Mouse (Mus musculus) intestine, postnatal 0 days (tissue): ENCODE data around the gene Otogl. TPM values are rescaled to one million over a fixed set of nuclear protein-coding genes. Genes with fewer than 3 reads are reported as not detected.

ENCODE experiments used
- ATAC-seq: fragments of 200-750 bp; cut with Nextera tagmentation; 2 replicates; pipeline ENCODE4 v1.8.0; 2017; ENCODE audit warnings: mild to moderate bottlenecking, moderate TSS enrichment, moderate library complexity
- H3K27ac ChIP-seq: fragments of 300-500 bp; sonication (generic); 2 replicates; pipeline ENCODE4 v1.5.1; 2014; ENCODE audit warnings: mild to moderate bottlenecking, low read depth, low read length, moderate library complexity
- H3K27me3 ChIP-seq: fragments of 300-500 bp; sonication (generic); replicated peaks from 2 replicates; pipeline ENCODE4 v1.6.1; 2014; ENCODE audit warnings: low read length, mixed read lengths; ENCODE audit not compliant: control insufficient read depth, insufficient read depth
- H3K36me3 ChIP-seq: fragments of 300-500 bp; sonication (generic); 2 replicates; pipeline ENCODE4 v1.6.1; 2014; ENCODE audit warnings: mild to moderate bottlenecking, moderate library complexity; ENCODE audit not compliant: control insufficient read depth, insufficient read depth
- H3K4me1 ChIP-seq: fragments of 300-500 bp; sonication (generic); replicated peaks from 2 replicates; pipeline ENCODE4 v1.6.1; 2014; ENCODE audit warnings: antibody characterized with exemption, low read length, mixed read lengths; ENCODE audit not compliant: control insufficient read depth, insufficient read depth
- H3K4me2 ChIP-seq: fragments of 300-500 bp; sonication (generic); replicated peaks from 2 replicates; pipeline ENCODE4 v1.6.1; 2014; ENCODE audit warnings: low read depth, mild to moderate bottlenecking, moderate library complexity
- H3K4me3 ChIP-seq: fragments of 300-500 bp; sonication (generic); 2 replicates; pipeline ENCODE4 v1.5.1; 2014; ENCODE audit warnings: low read depth, low read length
- H3K9ac ChIP-seq: fragments of 300-500 bp; sonication (generic); 2 replicates; pipeline ENCODE4 v1.6.1; 2014; ENCODE audit warnings: mild to moderate bottlenecking, low read depth, low read length
- H3K9me3 ChIP-seq: fragments of 300-500 bp; sonication (generic); 2 replicates; pipeline ENCODE4 v1.6.1; 2016; ENCODE audit warnings: mixed run types; ENCODE audit not compliant: control insufficient read depth
- CTCF ChIP-seq: sonication (generic); IDR thresholded peaks from 2 replicates; pipeline ENCODE4 v1.5.1; 2016; ENCODE audit warnings: low read depth, mild to moderate bottlenecking, control low read depth, antibody characterized with exemption, moderate library complexity
- WGBS: fragments of 180-500 bp; shearing (Covaris S2); extraction: QIAGEN DNeasy Blood & Tissue Kit; methylation state at CpG from one replicate; pipeline ENCODE4 v1.1.7; 2014; 5-methylcytosine and 5-hydroxymethylcytosine counted together
- polyA plus RNA-seq: library from polyadenylated mRNA; unstranded; fragments of >200 nt; fragmentation: Nextera tagmentation; extraction: Ambion mirVana; gene quantifications from 2 replicates; pipeline ENCODE4 v1.2.1, GENCODE M21; 2015

Gene Otogl
- polyA plus RNA-seq, 1 experiment from 2014 or later = not detected

DNA sequence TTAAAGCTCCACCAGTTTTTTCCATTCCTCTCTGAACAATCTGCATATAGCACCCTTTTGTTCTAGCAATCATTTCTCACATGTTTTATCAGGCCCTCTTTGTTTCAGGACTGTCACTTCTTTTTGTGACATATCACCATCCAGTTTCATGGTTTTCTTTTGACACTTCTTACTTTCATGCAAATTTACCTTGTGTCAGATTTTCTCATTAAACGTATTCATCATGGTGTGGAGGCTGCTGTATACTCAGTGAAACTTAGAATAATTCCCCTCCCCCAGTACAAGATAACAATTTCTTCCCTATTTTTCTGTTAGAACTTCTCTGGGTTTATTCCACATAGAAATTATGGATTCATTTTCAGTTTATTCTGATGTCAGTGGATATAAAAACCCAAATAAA lies 152.3 kb downstream of the Otogl start:
- H3K9ac ChIP-seq = no peak overlapping the region
- no peak overlapping the region for H3K27ac ChIP-seq
- ATAC-seq = no peak
- no peak overlapping the region for H3K4me3 ChIP-seq
- TF ChIP-seq CTCF = no peak
- no peaks in the 10 kb centered on the region for H3K36me3 ChIP-seq
- no peaks in the 10 kb centered on the region for H3K9me3 ChIP-seq
- no peaks in the 10 kb centered on the region for H3K4me1 ChIP-seq
- no peaks in the 10 kb centered on the region for H3K27me3 ChIP-seq
- H3K4me2 ChIP-seq = no peak overlapping the region
- 85% methylated on average over 1 of the region's 1 CpGs for WGBS

DNA sequence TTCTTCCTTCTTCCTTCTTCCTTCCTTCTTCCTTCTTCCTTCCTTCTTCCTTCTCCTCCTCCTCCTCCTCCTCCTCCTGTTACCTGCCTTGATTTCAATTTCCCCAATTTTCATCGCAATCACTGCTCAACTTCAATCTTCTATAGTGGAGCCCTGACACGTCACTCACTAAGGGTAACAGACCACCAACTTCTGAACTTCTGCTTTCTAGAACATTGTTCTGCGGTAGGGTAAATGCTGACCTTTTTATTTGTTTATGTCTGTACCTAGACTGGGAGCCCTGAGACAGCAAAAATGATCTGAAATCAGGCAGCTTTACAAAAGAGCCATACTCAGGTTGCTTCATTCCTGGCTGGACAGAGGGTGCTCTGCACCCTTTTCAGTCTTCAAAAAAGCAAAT lies 158.5 kb downstream of the Otogl start:
- Histone ChIP-seq H3K27me3 (no peaks in the 10 kb centered on the region), H3K4me2 (no peak overlapping the region), H3K4me1 (no peaks in the 10 kb centered on the region), H3K9ac (no peak overlapping the region), H3K4me3 (no peak overlapping the region), H3K27ac (no peak overlapping the region), H3K36me3 (no peaks in the 10 kb centered on the region), H3K9me3 (no peaks in the 10 kb centered on the region)
- 81% methylated on average over 3 of the region's 3 CpGs for WGBS
- no peak for ATAC-seq
- TF ChIP-seq CTCF = no peak

DNA sequence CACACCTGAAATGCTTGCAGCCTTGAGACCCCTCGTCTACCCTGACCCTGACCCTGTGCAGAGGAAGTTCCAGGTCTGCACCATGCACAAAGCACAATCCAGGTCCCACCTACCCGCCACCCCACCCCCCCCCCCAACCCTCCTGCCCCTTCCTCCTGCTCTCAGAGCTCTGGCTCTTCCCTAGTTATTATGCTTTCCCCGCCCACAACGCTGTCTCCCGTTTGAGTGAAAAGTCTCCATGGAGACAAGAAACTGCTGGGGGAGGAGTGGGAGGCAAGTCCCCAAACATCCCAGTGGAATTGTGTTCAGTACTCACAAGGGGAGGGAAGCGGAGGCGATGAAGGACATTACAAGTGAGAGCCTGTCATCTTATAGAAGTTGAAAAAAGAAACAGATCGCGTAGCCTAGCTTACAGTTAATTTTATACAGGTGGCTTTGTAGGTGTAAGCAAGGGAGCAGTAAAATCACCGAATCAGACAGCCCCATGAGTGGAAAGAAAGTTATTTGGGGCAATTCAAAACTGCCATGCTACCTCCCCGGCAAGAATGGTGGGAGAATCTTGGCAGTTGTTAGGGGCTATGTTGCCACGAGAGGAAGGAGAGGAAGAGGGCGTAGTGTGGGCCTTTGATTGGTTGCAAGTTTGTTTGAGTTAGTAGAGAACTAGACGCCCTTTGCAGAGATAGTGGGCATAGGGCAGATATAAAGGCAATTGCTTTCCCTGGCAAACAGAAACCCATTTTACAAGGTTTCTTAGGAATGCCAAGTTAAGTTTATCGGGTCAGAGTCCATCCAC lies 159.4 kb downstream of the Otogl start:
- Histone ChIP-seq H3K4me1 (no peaks in the 10 kb centered on the region), H3K4me2 (peak overlapping the region; percentile 53), H3K9ac (no peak overlapping the region), H3K27me3 (no peaks in the 10 kb centered on the region), H3K27ac (no peak overlapping the region), H3K9me3 (no peaks in the 10 kb centered on the region), H3K36me3 (no peaks in the 10 kb centered on the region), H3K4me3 (0 out of 2 replicates have a peak overlapping the region, but pooled peaks have one; percentile 3)
- ATAC-seq = peak; percentile 36; the same call in 1 of the 2 replicates
- TF ChIP-seq CTCF = no peak
- WGBS = 27% methylated on average over 15 of the region's 15 CpGs

DNA sequence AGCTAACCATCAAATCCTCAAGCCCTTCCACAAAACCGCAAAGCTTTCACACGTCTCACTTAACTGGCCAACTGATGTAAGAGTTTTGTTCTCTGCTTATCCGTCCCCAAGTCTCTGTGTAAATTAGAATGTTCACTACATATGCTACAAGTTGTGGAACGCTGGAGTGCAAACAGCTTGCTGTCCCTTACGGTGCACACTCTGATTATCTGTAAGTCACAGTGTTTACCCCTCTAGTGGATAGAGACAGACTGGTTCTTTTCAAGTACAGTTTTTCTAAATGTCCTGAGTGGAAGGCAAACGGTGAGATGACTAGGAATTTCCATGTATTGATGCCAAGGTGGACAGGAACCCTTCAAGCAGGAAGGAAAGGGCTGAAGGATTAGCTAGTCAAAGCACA lies 160.0 kb downstream of the Otogl start:
- no peak overlapping the region for H3K4me3 ChIP-seq
- no peak for TF ChIP-seq CTCF
- no peak overlapping the region for H3K9ac ChIP-seq
- 21% methylated on average over 6 of the region's 6 CpGs for WGBS
- no peaks in the 10 kb centered on the region for H3K27me3 ChIP-seq
- H3K9me3 ChIP-seq = no peaks in the 10 kb centered on the region
- no peaks in the 10 kb centered on the region for H3K4me1 ChIP-seq
- no peak overlapping the region for H3K27ac ChIP-seq
- no peak for ATAC-seq
- no peaks in the 10 kb centered on the region for H3K36me3 ChIP-seq
- peak overlapping the region; percentile 53 for H3K4me2 ChIP-seq

DNA sequence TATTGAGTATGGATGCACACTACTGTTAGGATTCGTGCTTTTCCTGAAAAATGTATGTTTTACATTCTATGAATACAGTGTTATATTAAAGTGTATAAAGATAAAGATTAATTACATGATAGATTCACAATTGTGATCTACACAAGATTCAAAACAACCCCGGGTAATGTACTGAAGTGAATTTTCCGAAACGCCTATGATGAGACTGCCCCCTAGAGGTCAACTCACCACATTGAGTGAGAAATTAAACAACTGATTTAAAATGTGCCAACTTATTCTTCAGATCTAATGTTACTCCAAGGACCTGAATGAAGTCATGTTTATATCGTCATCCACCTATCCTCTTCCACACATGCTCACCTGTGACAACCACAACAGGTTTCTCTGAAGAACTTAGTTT lies 164.4 kb downstream of the Otogl start:
- TF ChIP-seq CTCF = peak; percentile 79
- Histone ChIP-seq H3K36me3 (no peaks in the 10 kb centered on the region), H3K27ac (no peak overlapping the region)

DNA sequence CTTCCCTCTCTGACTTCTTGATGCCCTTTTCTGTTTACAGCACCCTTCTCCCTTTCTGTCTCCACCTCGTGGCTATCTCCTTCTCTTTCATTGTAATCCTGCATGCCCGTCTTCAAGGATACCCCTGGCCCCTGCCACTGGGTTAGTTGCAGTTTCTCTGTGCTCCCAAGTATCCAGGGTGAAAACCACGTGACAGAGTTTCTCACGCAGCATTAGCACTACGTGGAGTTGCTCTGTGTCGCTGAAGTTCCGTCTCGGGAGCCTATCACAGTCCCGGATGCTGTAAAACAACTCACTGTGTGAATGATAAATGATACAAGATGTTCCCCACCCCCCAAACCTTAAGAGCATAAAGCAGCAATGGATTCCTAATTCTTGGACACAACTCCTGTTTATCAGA lies 165.2 kb downstream of the Otogl start:
- no peaks in the 10 kb centered on the region for H3K4me1 ChIP-seq
- no peak overlapping the region for H3K4me3 ChIP-seq
- no peak for ATAC-seq
- TF ChIP-seq CTCF = 0 out of 2 replicates have a peak, but pooled peaks have one; percentile 8
- no peak overlapping the region for H3K9ac ChIP-seq
- 15% methylated on average over 9 of the region's 9 CpGs for WGBS
- H3K36me3 ChIP-seq = no peaks in the 10 kb centered on the region
- no peaks in the 10 kb centered on the region for H3K27me3 ChIP-seq
- H3K9me3 ChIP-seq = no peaks in the 10 kb centered on the region
- peak overlapping the region; percentile 10; the same call in 1 of the 2 replicates for H3K4me2 ChIP-seq
- H3K27ac ChIP-seq = no peak overlapping the region

More for the DNA sequence above, 164.4 kb downstream of the Otogl start:
- no peak for ATAC-seq
- Histone ChIP-seq H3K4me3 (no peak overlapping the region), H3K4me1 (no peaks in the 10 kb centered on the region), H3K4me2 (no peak overlapping the region), H3K9me3 (no peaks in the 10 kb centered on the region), H3K9ac (no peak overlapping the region), H3K27me3 (no peaks in the 10 kb centered on the region)
- WGBS = 16% methylated on average over 5 of the region's 5 CpGs
